Mouse (Mus musculus) intestine, embryonic 14.5 days (tissue): ENCODE measurements at regions not wholly inside any gene's neighbourhood (a gene's known extent, or its start where the extent isn't known, plus 50 kb on each side); places are given as distances from the start of the nearest gene placed in this dataset.
A peak's percentile ranks its signal among the peaks of the same experiment; 100 is the strongest.

Source experiments
- ATAC-seq: fragments of 200-750 bp; cut with Nextera tagmentation; replicated peaks from 2 replicates; pipeline ENCODE4 v1.8.0; 2017; ENCODE audit warnings: low read depth, moderate number of reproducible peaks, moderate TSS enrichment, moderate library complexity; ENCODE audit not compliant: low FRiP score, low TSS enrichment
- DNase-seq: peaks from one replicate; pipeline ENCODE4 v3.0.0-alpha.2; 2018; ENCODE audit warnings: low spot score
- H3K27ac ChIP-seq: fragments of 300-500 bp; sonication (generic); 2 replicates; pipeline ENCODE4 v1.5.1; 2014; ENCODE audit warnings: low read depth, mild to moderate bottlenecking, control low read depth
- H3K27me3 ChIP-seq: fragments of 300-500 bp; sonication (generic); replicated peaks from 2 replicates; pipeline ENCODE4 v1.6.1; 2014; ENCODE audit warnings: low read length, control low read depth; ENCODE audit not compliant: control insufficient read depth, insufficient read depth
- H3K36me3 ChIP-seq: fragments of 300-500 bp; sonication (generic); 2 replicates; pipeline ENCODE4 v1.6.1; 2014; ENCODE audit warnings: low read length, control low read depth; ENCODE audit not compliant: control insufficient read depth, insufficient read depth
- H3K4me1 ChIP-seq: fragments of 300-500 bp; sonication (generic); replicated peaks from 2 replicates; pipeline ENCODE4 v1.6.1; 2014; ENCODE audit warnings: low read length, control low read depth, mixed read lengths; ENCODE audit not compliant: control insufficient read depth, insufficient read depth
- H3K4me2 ChIP-seq: fragments of 300-500 bp; sonication (generic); 2 replicates; pipeline ENCODE4 v1.6.1; 2014; ENCODE audit warnings: low read length
- H3K4me3 ChIP-seq: fragments of 300-500 bp; sonication (generic); 2 replicates; pipeline ENCODE4 v1.5.1; 2014; ENCODE audit warnings: low read depth, low read length, control low read depth, mixed read lengths
- H3K9ac ChIP-seq: fragments of 300-500 bp; sonication (generic); 2 replicates; pipeline ENCODE4 v1.6.1; 2014; ENCODE audit warnings: mild to moderate bottlenecking, low read length
- H3K9me3 ChIP-seq: fragments of 300-500 bp; sonication (generic); 2 replicates; pipeline ENCODE4 v1.6.1; 2016; ENCODE audit warnings: low read length, control low read depth; ENCODE audit not compliant: control insufficient read depth
- WGBS: fragments of 180-500 bp; shearing (Covaris S2); extraction: QIAGEN DNeasy Blood & Tissue Kit; methylation state at CpG from one replicate; pipeline ENCODE4 v1.1.7; 2014; 5-methylcytosine and 5-hydroxymethylcytosine counted together

- ATAC-seq (no peak), DNase-seq (no peak)
- 83% methylated on average over 20 of the region's 20 CpGs for WGBS
Measured at GRCm38 (mm10) chr10:98485751-98486681, 428.2 kb upstream of the Atp2b1 start.

GRCm38 (mm10) chr10:98494354-98494753, 419.9 kb upstream of the Atp2b1 start:
- Histone ChIP-seq H3K9me3 (no peaks in the 10 kb centered on the region), H3K27ac (no peak overlapping the region), H3K4me1 (no peaks in the 10 kb centered on the region), H3K4me2 (no peak overlapping the region), H3K27me3 (no peaks in the 10 kb centered on the region), H3K9ac (no peak overlapping the region), H3K4me3 (no peak overlapping the region), H3K36me3 (no peaks in the 10 kb centered on the region)
- 15% methylated on average over 8 of the region's 8 CpGs for WGBS
- ATAC-seq (no peak), DNase-seq (peak; percentile 65)

More at GRCm38 (mm10) chr10:98485751-98486681, 428.2 kb upstream of the Atp2b1 start:
- no peak overlapping the region for H3K27ac ChIP-seq
- H3K4me1 ChIP-seq, result no peaks in the 10 kb centered on the region
- H3K9me3 ChIP-seq, result no peaks in the 10 kb centered on the region
- H3K4me2 ChIP-seq, result no peak overlapping the region
- H3K36me3 ChIP-seq, result no peaks in the 10 kb centered on the region
- H3K9ac ChIP-seq, result no peak overlapping the region
- H3K27me3 ChIP-seq, result no peaks in the 10 kb centered on the region
- no peak overlapping the region for H3K4me3 ChIP-seq

- no peak overlapping the region for H3K27ac ChIP-seq
- no peaks in the 10 kb centered on the region for H3K9me3 ChIP-seq
- DNase-seq, result no peak
- no peak overlapping the region for H3K9ac ChIP-seq
- no peaks in the 10 kb centered on the region for H3K36me3 ChIP-seq
- no peak overlapping the region for H3K4me2 ChIP-seq
- WGBS, result 74% methylated on average over 4 of the region's 4 CpGs
- H3K4me1 ChIP-seq, result no peaks in the 10 kb centered on the region
- H3K27me3 ChIP-seq, result no peaks in the 10 kb centered on the region
- H3K4me3 ChIP-seq, result no peak overlapping the region
- ATAC-seq, result no peak
Measured at GRCm38 (mm10) chr10:98496254-98496653, 418.0 kb upstream of the Atp2b1 start.

- Histone ChIP-seq H3K36me3 (no peaks in the 10 kb centered on the region), H3K4me3 (no peak overlapping the region), H3K27me3 (no peaks in the 10 kb centered on the region), H3K27ac (no peak overlapping the region), H3K9ac (no peak overlapping the region), H3K9me3 (no peaks in the 10 kb centered on the region), H3K4me1 (no peaks in the 10 kb centered on the region), H3K4me2 (no peak overlapping the region)
- DNase-seq (no peak), ATAC-seq (no peak)
- WGBS, result 91% methylated on average over 4 of the region's 4 CpGs
Measured at GRCm38 (mm10) chr10:98500315-98500714, 413.9 kb upstream of the Atp2b1 start.

DNA sequence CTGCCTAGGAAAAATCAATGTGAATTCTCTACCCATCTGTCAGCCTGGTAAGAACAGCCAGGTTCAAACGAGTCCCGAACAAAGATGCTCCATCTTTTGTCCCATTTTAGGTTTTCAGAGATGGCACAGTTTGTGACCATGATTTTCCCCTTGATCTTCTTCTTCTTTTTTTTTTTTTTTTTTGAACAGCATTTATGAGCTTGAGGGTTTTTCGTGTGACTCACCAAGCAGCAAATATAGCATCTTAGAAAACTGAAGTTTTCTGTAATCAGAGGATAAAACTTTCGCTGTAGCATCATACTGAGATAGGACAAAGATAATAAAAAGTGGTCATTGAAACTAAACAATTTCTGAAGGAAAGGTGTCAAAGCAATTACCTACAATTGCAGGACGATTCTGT, 412.6 kb upstream of the Atp2b1 start:
- H3K4me2 ChIP-seq, result no peak overlapping the region
- H3K9ac ChIP-seq, result no peak overlapping the region
- no peaks in the 10 kb centered on the region for H3K27me3 ChIP-seq
- no peaks in the 10 kb centered on the region for H3K36me3 ChIP-seq
- H3K4me3 ChIP-seq, result no peak overlapping the region
- H3K9me3 ChIP-seq, result no peaks in the 10 kb centered on the region
- no peaks in the 10 kb centered on the region for H3K4me1 ChIP-seq
- DNase-seq, result no peak
- H3K27ac ChIP-seq, result no peak overlapping the region
- WGBS, result 79% methylated on average over 5 of the region's 5 CpGs
- no peak for ATAC-seq

- H3K27ac ChIP-seq, result no peak overlapping the region
- H3K4me2 ChIP-seq, result no peak overlapping the region
- 63% methylated on average over 3 of the region's 3 CpGs for WGBS
- H3K36me3 ChIP-seq, result no peaks in the 10 kb centered on the region
- H3K4me1 ChIP-seq, result no peaks in the 10 kb centered on the region
- H3K27me3 ChIP-seq, result no peaks in the 10 kb centered on the region
- no peak overlapping the region for H3K4me3 ChIP-seq
- DNase-seq, result no peak
- no peak overlapping the region for H3K9ac ChIP-seq
- peak; percentile 85 for ATAC-seq
- no peaks in the 10 kb centered on the region for H3K9me3 ChIP-seq
Measured at GRCm38 (mm10) chr10:98504524-98504923, 409.7 kb upstream of the Atp2b1 start.

GRCm38 (mm10) chr10:98508515-98509143, 405.6 kb upstream of the Atp2b1 start:
- 31% methylated on average over 5 of the region's 5 CpGs for WGBS
- no peak overlapping the region for H3K27ac ChIP-seq
- no peaks in the 10 kb centered on the region for H3K27me3 ChIP-seq
- H3K36me3 ChIP-seq, result no peaks in the 10 kb centered on the region
- no peaks in the 10 kb centered on the region for H3K4me1 ChIP-seq
- DNase-seq, result no peak
- ATAC-seq, result no peak
- no peaks in the 10 kb centered on the region for H3K9me3 ChIP-seq
- H3K4me2 ChIP-seq, result no peak overlapping the region
- no peak overlapping the region for H3K9ac ChIP-seq
- no peak overlapping the region for H3K4me3 ChIP-seq

DNA sequence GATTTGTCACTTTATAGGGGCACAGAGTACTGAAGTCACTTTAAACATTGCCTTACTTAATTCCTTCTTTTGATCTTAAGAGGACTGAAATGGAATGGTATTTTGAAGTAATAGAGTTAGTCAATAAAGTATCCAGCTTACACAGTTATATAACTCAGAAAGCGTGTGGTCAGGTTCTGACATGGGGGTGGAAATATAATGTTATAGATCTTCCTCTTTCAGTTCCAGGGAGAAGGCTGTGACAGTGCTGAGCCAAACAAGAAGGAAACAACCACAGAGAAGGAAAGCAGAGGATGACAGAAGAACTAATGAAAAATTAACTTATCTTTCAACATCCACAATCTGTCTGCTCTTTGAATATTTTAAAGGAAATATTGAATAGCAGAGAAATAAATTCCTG, 399.4 kb upstream of the Atp2b1 start:
- ATAC-seq, result no peak

More for the DNA sequence above, 399.4 kb upstream of the Atp2b1 start:
- 77% methylated on average over 1 of the region's 1 CpGs for WGBS
- H3K9ac ChIP-seq, result no peak overlapping the region
- no peak overlapping the region for H3K27ac ChIP-seq
- no peak for DNase-seq
- H3K4me2 ChIP-seq, result no peak overlapping the region
- no peak overlapping the region for H3K4me3 ChIP-seq
- no peaks in the 10 kb centered on the region for H3K9me3 ChIP-seq
- no peaks in the 10 kb centered on the region for H3K4me1 ChIP-seq
- no peaks in the 10 kb centered on the region for H3K27me3 ChIP-seq
- no peaks in the 10 kb centered on the region for H3K36me3 ChIP-seq
